Mouse (Mus musculus): ENCODE measurements at regions not wholly inside any gene's neighbourhood (a gene's known extent, or its start where the extent isn't known, plus 50 kb on each side); places are given as distances from the start of the nearest gene placed in this dataset.
A peak's percentile ranks its signal among the peaks of the same experiment; 100 is the strongest.

DNA sequence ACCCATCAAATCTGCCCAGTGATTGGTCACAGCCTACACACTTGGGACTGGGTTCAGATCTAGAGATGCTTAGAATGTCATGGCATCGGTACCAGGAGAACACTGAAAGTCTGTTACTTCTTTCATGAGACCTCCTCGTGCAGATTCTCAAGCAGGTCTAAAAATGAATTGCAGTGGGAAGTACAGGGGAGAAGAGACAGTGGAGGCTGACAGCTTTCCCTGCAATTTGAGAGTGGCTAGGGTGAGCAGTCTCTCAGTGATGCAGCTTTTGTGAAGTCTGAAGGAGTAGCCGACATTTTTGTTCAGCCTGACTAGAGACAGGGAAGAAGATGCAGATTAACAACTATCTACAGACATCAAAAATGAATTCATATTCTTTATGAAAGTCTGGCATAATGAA is 112.5 kb downstream of the Fam198b start:
- TF ChIP-seq GATA4 (IDR thresholded peaks at IDR 0.05; ENCODE audit: insufficient replicate concordance, low read length), result no peak

DNA sequence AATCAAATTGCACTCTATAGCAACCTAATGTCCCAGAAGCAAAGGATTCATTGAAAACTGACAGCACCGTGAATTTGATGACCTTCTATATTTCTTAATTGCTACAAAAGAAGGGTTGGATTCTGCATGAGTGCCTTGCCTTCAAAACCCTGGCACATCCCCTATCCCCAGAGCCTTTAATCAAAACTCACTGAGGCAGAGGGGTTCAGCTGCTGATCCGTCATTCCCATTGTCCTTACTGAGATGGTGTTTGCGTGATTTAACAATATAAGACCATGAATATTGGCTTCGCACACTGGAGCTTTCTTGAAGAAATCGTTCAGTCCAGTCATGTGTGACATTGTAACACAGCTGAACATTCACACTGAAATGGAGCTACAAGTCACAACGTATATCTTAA is 118.0 kb downstream of the Fam198b start:
- no peak for TF ChIP-seq GATA4 (IDR thresholded peaks at IDR 0.05; ENCODE audit: insufficient replicate concordance, low read length)

DNA sequence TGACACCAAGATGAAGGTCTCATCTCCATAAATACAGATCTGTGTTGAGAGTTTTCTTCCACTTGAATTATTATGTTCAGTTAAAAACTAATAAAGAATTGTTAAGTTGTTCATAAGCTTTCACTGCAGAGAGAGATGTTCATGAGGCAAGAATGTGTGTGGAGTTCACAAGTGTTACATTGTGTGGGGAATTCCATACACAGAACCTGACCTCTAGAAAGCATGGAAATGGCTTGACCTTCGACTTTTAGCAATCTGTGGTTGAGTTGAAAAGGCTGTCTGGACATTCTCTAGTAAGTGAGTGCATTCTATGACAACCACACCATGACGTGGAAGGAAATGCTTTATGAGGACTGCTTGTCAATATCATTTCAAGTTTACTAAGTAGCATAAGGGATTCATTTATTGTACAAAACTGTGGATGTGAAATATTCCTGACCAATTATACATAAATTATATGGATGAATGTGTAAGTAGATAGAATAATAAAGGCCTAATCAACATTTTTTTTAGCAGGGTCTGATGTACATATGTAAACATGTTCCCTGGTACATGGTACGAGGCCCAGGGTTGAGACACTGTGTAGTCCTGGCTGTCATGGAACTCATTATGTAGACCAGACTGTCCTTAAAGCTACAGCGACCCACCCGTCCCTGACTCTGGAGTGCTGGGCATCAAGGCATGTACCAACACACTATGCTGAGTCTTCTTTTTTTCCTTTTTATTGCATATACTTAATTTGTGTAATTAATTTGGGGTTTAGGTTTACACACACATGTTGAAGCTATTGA is 119.2 kb downstream of the Fam198b start:
- no peak for TF ChIP-seq GATA4 (IDR thresholded peaks at IDR 0.05; ENCODE audit: insufficient replicate concordance, low read length)

DNA sequence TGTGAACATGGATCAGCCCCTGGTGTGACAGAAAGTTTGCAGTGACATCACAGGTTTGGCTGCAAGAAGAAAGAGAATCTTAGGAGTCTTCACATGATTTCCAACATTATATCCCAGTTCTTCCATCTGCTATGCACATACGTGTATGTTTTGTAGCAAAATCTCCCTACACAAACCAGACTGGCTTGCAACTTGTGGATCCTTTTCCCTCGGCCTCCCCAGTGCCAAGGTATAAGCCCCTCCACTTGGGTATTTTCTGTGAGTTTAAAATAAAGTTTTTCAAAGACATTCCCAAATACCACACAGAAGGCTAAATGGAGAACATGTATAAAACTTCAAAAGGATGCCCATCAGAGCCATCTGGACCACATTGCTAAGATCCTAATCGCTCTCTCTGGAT is 120.2 kb downstream of the Fam198b start:
- TF ChIP-seq GATA4 (IDR thresholded peaks at IDR 0.05; ENCODE audit: insufficient replicate concordance, low read length), result no peak

DNA sequence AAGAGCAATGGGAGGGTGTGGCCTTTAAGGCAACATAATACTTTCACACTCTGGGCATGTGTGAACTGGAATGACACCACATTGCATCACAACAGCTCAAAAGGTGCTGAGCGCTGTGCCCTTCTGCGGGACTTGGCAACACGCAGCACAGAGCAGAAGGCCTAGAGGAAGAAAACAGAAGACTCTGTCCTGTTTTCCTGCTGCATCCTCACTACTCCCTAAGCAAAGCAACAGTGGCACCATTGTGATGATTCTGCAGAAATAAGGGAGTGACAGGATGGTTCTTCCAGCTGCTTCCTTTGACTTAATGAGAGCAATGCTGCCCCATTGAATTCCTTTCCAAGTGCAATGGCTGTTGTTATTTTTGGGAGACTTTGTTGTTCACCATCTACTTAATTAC is 120.6 kb downstream of the Fam198b start:
- no peak for TF ChIP-seq GATA4 (IDR thresholded peaks at IDR 0.05; ENCODE audit: insufficient replicate concordance, low read length)

DNA sequence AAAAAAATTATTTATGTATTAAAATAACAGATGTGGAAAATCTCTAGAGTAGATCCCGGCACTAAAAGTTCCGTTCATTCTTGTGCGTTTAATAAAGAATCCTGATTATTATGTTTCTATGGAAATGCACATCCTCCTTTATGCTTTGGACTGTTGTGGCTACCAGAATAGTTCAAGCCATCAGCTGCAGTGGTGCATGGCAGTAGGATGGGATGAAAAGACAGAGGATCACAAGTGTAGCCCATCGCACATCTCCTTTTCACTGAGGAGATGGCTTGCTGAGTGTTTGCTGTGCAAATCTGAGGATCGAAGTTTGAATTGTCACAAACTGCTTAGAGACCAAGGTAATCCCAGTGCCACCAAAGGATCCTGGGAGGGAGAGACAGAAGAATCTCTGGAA is 121.0 kb downstream of the Fam198b start:
- no peak for TF ChIP-seq GATA4 (IDR thresholded peaks at IDR 0.05; ENCODE audit: insufficient replicate concordance, low read length)

DNA sequence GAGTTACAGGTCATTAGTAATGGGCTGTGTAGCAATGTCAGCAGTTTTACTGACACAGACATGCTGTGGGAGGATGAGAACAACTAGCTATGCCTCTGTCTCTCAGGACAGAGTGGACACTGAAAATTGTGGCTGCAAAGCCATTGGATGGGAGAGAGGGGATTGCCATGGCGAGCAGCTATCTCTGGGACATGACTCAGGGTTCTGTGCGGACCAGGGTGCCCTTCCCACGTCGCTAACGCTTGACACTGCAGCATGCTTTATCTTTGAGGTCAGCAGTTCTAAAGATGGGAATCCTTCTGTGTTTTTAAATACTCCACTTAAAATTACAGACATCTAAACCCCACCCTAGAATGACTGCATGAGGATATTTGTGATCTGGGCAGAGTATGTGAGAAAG is 121.9 kb downstream of the Fam198b start:
- TF ChIP-seq GATA4 (IDR thresholded peaks at IDR 0.05; ENCODE audit: insufficient replicate concordance, low read length), result no peak

DNA sequence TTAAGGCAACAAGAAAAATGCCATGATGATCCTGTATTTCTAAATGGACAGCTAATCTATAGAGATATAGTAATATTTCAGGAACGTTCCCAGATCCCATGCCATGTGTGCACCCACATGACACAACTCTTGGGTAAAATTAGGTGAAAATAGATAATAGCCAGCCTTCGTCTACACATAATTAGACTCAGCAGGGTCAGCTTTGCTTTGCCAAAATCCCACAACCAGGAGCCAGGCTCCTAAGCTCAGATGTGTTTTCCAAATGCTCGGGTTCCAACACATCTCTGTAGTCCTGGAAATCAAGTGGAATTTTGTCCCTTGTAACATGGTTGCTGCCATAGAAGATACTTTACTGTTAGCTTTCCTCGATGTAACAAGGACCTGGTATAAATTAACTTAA is 122.7 kb downstream of the Fam198b start:
- TF ChIP-seq GATA4 (IDR thresholded peaks at IDR 0.05; ENCODE audit: insufficient replicate concordance, low read length), result no peak

DNA sequence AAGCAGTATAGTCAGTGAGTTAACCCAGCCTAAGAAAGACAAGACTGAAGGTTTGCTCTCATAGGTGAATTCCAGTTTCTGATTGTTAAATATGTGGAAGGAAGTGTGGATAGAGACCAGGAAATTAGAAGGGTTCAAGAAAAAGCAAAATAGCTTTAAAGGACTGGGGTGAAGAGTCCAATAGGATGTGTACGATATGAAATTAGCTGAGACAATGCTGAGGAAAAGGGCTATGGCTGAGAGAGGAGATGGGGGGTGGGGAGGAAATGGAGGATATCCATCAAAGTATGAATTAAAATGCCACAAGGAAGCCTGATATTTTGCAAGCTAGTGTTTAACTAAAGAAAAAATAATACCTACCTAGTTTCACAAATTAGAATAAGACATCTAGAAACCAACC is 124.9 kb downstream of the Fam198b start:
- TF ChIP-seq GATA4 (IDR thresholded peaks at IDR 0.05; ENCODE audit: insufficient replicate concordance, low read length), result peak; percentile 69; the same call in 1 of the 2 replicates

DNA sequence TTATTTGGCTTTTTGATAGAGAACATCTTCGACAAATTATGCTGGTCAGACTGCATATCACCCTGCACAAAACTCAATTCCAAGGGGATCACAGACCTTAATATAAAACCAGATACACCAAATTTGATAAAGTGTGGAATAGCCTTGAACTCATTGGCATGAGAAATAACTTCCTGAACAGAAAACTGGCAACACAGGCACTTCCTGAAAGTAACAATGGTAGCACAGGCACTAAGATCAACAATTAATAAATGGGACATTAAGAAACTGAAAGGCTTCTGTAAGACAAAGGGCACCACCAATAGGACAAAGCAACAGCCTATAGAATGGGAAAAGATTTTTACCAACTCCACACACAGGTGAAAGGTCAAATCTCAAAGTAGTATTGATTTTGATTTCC is 141.5 kb downstream of the Fam198b start:
- no peak for TF ChIP-seq GATA4 (IDR thresholded peaks at IDR 0.05; ENCODE audit: insufficient replicate concordance, low read length)

DNA sequence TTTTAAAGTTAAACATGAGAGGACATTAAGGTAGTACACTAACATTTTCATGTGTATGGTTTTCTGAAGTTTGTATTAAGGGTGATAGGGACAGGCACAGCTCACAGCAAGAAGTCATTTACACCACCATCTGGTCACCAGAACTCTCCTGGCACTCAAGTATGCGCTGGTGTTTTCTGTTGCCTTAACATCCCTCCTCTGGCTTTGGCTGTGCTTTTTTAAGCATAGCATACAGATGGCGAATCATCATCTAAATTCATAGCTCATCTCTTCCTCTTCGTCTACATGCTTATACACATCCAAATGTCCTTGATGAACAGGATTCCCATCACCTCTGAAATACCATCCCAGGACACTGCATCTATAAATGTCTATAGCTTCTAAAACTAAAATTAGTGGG is 148.7 kb downstream of the Fam198b start:
- TF ChIP-seq GATA4 (IDR thresholded peaks at IDR 0.05; ENCODE audit: insufficient replicate concordance, low read length), result no peak

DNA sequence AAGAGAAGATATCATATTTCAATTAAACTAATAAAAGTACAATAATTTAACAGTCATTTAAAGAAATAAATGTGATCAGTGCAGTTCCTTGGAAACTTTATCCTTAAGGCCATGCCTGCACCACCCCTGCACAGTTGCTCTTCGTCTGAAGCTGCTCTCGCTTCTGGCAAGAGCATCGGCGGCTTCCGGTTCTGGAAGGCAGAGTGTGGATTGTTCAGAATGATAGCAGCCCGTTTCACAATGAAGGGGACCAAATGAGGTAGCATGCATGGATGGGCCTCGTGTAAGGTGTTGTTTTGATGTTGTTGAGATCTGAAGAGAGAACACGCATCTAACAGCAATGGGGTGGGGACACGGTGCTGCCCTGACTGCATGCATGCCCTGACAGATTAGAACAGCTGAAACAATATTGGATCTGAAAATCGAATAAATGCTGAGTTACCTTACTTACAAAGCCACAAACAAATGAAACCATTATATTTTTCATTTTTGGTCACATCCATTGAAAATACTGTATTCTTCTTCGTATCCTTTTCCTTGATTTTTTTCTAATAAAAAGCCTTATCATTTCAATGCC is 154.3 kb downstream of the Fam198b start:
- no peak for TF ChIP-seq GATA4 (IDR thresholded peaks at IDR 0.05; ENCODE audit: insufficient replicate concordance, low read length)

DNA sequence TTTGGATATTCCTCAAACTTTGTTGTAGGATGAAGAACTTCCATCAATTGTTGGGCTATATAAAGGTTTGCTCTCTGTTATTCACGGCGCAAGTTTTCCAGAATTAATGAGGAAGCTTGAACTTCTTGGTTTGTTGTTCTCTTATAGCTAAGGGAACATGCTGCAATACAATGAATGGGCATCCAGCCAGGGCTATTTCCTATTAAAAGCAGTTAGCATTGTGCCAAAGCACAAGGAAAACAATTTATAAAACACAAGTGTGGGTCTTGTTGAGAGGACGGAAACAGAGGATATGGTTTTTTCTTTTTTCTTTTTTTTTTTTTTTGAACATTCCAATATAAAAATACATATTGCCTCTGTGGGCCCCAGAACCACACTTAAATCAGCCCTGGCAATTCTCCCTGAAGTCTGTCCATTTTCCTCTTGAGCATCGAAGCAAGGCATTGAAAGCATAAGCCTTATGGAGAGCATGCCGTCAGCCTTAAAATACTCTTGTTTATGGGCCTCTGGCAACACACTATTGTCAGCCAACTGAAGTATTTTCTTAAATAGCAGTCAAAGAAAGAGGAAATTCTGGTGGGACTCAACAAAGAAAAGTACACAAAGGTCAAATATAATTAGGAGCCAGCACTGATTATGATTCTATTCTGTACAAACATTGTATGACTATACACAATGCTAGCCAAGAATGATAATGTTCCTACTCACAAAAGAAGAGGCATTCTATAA is 158.6 kb downstream of the Fam198b start:
- TF ChIP-seq GATA4 (IDR thresholded peaks at IDR 0.05; ENCODE audit: insufficient replicate concordance, low read length), result 0 out of 2 replicates have a peak, but pooled peaks have one; percentile 20

DNA sequence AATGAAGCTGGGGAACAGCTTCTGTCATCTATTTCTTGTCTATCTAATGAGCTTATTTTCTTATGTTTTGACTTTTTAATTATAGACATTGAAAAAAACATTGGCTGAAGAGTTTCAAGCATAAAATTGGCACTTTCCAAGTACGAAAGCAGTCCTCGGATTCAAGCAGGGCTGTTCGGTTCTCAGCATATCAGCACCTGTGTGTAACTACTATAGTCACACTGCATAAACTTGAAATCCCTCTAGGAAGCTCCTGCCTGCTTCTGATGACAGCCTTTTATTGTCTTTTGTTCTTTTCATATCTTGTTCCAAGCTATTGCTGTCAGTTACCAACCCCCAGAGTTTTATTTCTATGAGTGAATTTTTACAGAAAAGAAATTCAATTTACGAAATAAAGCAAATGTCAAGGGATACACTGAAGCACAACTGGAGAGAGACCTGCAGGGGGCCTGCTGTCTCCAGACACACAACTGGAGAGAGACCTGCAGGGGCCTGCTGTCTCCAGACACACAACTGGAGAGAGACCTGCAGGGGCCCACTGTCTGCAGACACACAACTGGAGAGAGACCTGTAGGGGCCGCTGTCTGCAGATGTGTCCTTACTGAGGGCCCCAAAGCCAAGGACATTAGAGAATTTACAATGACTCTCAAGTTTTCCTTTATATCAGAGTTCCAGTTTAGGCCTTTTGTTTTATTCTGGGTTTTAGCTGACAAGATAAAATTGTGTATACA is 165.3 kb downstream of the Fam198b start:
- TF ChIP-seq GATA4 (IDR thresholded peaks at IDR 0.05; ENCODE audit: insufficient replicate concordance, low read length), result no peak

DNA sequence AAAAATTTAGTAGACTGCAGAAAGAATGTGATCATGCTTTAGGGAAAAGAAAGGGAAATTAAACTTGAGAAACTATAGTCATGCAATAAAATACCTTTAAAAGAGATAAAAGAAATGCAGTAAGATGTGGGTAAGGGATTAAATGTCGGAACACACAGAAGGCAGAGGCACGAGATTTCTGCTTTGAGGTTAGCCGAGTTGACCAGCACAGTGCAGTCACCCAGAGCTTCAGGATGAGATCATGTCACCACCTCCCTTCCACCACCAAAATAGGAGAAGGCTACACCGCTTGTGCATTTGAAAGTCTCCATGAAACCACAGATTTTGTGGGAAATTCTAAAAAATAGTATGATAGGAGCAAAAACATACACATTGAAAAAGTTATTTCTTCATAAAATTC is 166.6 kb downstream of the Fam198b start:
- no peak for TF ChIP-seq GATA4 (IDR thresholded peaks at IDR 0.05; ENCODE audit: insufficient replicate concordance, low read length)
